Mouse (Mus musculus) embryonic facial prominence, embryonic 14.5 days (tissue): ENCODE data around the gene Abl1. TPM values are rescaled to one million over a fixed set of nuclear protein-coding genes. Genes with fewer than 3 reads are reported as not detected.
"Not testable (repeated sequence)": the region's sequence is repeated elsewhere in the genome, so short reads cannot be mapped to it uniquely, and the experiment has no call there.

Experiments used
- ATAC-seq: fragments of 200-750 bp; cut with Nextera tagmentation; 2 replicates; pipeline ENCODE4 v1.8.0; 2017; ENCODE audit warnings: low read depth, moderate number of reproducible peaks, moderate TSS enrichment
- DNase-seq: peaks from one replicate; pipeline ENCODE4 v3.0.0-alpha.2; 2015; ENCODE audit warnings: low spot score
- H3K27ac ChIP-seq: fragments of 300-500 bp; sonication (generic); replicated peaks from 2 replicates; pipeline ENCODE4 v1.5.1; 2014; ENCODE audit warnings: low read depth, mild to moderate bottlenecking, low read length, moderate library complexity
- H3K27me3 ChIP-seq: fragments of 300-500 bp; sonication (generic); replicated peaks from 2 replicates; pipeline ENCODE4 v1.6.1; 2014; ENCODE audit warnings: low read length; ENCODE audit not compliant: control insufficient read depth, insufficient read depth
- H3K36me3 ChIP-seq: fragments of 300-500 bp; sonication (generic); 2 replicates; pipeline ENCODE4 v1.6.1; 2014; ENCODE audit warnings: low read length, mixed read lengths; ENCODE audit not compliant: control insufficient read depth, insufficient read depth
- H3K4me1 ChIP-seq: fragments of 300-500 bp; sonication (generic); 2 replicates; pipeline ENCODE4 v1.6.1; 2014; ENCODE audit warnings: antibody characterized with exemption, low read length; ENCODE audit not compliant: control insufficient read depth, insufficient read depth
- H3K4me2 ChIP-seq: fragments of 300-500 bp; sonication (generic); 2 replicates; pipeline ENCODE4 v1.6.1; 2014; ENCODE audit warnings: low read depth, mild to moderate bottlenecking, low read length, moderate library complexity, mixed read lengths
- H3K4me3 ChIP-seq: fragments of 300-500 bp; sonication (generic); 2 replicates; pipeline ENCODE4 v1.5.1; 2014; ENCODE audit warnings: low read depth, mild to moderate bottlenecking, low read length
- H3K9ac ChIP-seq: fragments of 300-500 bp; sonication (generic); 2 replicates; pipeline ENCODE4 v1.6.1; 2014; ENCODE audit warnings: low read depth, mild to moderate bottlenecking, low read length, moderate library complexity, mixed read lengths
- H3K9me3 ChIP-seq: fragments of 300-500 bp; sonication (generic); 2 replicates; pipeline ENCODE4 v1.6.1; 2016; ENCODE audit warnings: low read length; ENCODE audit not compliant: control insufficient read depth
- WGBS: fragments of 180-500 bp; shearing (Covaris S2); extraction: QIAGEN DNeasy Blood & Tissue Kit; methylation state at CpG from one replicate; pipeline ENCODE4 v1.1.7; 2014; 5-methylcytosine and 5-hydroxymethylcytosine counted together
- polyA plus RNA-seq: library from polyadenylated mRNA; unstranded; fragments of >200 nt; fragmentation: Nextera tagmentation; extraction: Ambion mirVana; gene quantifications from 2 replicates; pipeline ENCODE4 v1.2.1, GENCODE M21; 2014

Abl1 gene
- polyA plus RNA-seq, 1 experiment from 2014 or later = 48.9 TPM

DNA sequence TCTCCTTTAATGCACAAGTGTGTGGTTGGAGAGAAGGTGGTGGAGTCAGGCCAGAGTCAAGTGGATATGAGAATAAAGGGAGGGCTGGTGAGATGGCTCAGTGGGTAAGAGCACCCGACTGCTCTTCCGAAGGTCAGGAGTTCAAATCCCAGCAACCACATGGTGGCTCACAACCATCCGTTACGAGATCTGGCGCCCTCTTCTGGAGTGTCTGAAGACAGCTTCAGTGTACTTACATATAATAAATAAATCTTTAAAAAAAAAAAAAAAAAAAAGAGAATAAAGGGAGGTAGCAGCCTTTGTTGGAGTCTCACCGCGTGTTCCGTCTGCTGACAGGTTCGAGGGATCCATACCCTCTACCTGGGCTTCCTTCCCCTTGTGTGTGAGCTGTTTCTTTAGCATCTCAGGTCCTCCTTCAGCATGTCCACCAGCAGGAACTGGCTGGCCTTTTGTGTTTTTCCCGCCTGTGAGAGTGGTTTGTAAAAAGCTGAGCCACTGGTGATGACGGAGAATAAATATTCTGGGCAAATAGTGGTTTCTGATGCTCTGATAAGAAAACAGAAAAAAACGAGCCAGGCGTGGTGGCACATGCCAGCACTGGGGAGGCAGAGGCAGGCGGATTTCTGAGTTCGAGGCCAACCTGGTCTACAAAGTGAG, 7.0 kb upstream of the Abl1 start:
- not testable (repeated sequence) for H3K9ac ChIP-seq, H3K4me2 ChIP-seq, H3K27me3 ChIP-seq, H3K4me3 ChIP-seq, H3K4me1 ChIP-seq, DNase-seq, ATAC-seq, H3K27ac ChIP-seq, H3K9me3 ChIP-seq
- 87% methylated on average over 15 of the region's 15 CpGs for WGBS
- peaks cover 47% of the 10 kb centered on the region for H3K36me3 ChIP-seq

DNA sequence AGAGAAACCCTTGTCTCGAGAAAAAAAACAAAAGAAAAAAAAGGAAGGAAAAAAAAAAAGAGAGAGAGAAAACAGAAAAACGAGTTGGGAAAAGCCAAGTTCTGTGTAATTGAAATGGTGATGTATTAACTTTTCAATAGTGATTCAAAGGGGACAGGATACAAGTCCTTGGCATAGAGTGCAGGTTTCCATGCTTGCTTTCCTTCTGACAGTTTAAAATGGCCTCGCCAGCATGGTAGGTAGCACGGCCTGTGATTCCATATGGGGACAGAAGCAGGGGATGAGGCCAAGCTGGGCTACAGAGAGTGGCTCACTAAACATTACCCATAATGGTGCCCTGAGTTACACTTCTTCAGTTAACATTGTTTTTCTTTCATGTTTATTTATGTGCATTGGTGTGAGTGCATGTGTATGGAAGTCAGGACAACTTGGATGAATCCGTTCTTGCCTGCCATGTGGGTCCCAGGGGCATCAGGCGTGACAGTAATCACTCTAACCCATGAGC, 6.4 kb upstream of the Abl1 start:
- no peak for ATAC-seq
- no peak overlapping the region for H3K9ac ChIP-seq
- H3K4me2 ChIP-seq = no peak overlapping the region
- DNase-seq = no peak
- H3K9me3 ChIP-seq = no peaks in the 10 kb centered on the region
- peaks cover 41% of the 10 kb centered on the region for H3K36me3 ChIP-seq
- H3K27me3 ChIP-seq = no peaks in the 10 kb centered on the region
- no peak overlapping the region for H3K4me3 ChIP-seq
- WGBS = 84% methylated on average over 6 of the region's 6 CpGs
- no peaks in the 10 kb centered on the region for H3K4me1 ChIP-seq
- no peak overlapping the region for H3K27ac ChIP-seq

DNA sequence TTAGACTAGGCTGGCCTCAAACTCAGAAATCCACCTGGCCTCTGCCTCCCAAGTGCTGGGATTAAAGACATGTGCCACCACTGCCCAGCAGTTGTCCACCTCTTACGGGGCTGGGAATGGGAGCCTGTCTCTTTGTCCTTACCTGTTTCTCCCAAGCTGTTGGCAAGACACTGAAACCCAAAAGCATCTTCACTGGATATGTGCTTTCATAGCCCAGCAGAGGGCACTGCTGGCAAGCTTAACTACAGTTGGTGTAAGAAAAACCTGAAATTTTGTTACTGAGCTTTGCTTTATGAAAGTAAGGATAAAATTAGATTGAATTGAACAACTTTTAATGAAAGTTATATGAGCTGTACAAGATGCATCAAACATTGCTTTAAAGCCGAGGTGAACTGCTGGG, 4.5 kb upstream of the Abl1 start:
- H3K4me3 ChIP-seq = no peak overlapping the region
- no peaks in the 10 kb centered on the region for H3K27me3 ChIP-seq
- no peak overlapping the region for H3K27ac ChIP-seq
- no peak overlapping the region for H3K9ac ChIP-seq
- H3K4me1 ChIP-seq = no peaks in the 10 kb centered on the region
- no peaks in the 10 kb centered on the region for H3K9me3 ChIP-seq
- H3K4me2 ChIP-seq = no peak overlapping the region
- DNase-seq = peak; percentile 84
- ATAC-seq = no peak
- peaks cover 23% of the 10 kb centered on the region for H3K36me3 ChIP-seq
- 29% methylated on average over 2 of the region's 2 CpGs for WGBS

DNA sequence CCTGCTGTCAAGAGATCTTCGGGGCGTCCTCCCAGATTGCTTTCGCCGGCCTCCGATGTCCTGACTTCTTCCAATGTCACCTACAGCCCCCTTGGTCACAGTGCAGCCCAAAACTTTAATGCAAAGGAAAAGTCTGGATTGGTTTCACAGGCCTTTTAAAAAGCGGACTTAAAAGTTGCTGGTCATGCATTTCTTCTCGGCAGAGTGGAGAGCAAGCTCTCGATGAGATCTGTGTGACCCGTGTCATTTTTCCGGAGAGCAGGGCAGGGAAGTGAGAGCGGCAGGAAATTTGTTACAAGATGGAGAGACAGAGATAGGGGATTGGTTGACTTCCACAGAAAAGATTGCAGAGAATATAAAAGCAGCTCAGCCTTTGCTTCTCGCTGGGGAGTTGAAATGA, 869 bp downstream of the Abl1 start:
- H3K9me3 ChIP-seq = no peaks in the 10 kb centered on the region
- H3K27me3 ChIP-seq = no peaks in the 10 kb centered on the region
- peak overlapping the region; percentile 92 for H3K27ac ChIP-seq
- WGBS = under 1% methylated on average over 12 of the region's 12 CpGs
- peaks cover 11% of the 10 kb centered on the region; the same call in 1 of the 2 replicates for H3K36me3 ChIP-seq
- ATAC-seq (no peak), DNase-seq (no peak)
- H3K4me3 ChIP-seq = peak overlapping the region; percentile 95
- peak overlapping the region; percentile 77 for H3K4me2 ChIP-seq
- peak overlapping the region; percentile 92 for H3K9ac ChIP-seq
- H3K4me1 ChIP-seq = peaks cover 11% of the 10 kb centered on the region

DNA sequence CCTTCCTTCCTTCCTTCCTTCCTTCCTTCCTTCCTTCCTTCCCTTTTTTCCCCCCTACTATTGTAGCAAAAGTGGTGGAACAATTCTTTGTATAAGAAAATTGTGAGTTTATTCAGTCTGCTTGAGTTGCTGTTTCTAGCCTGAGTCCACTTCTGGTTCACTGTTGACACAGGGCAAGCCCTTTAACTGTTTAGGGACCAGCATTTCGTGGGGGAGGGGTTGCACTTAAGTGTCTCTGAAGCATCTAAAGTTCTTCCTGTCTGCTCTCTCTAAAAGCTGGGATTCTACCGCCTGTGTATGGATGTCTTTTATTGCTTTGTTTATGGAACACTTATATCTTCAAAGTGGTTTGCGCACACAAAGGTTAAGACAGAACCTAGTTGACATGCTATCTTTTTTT, 1.9 kb downstream of the Abl1 start:
- no peak for ATAC-seq
- H3K4me1 ChIP-seq = peaks cover 11% of the 10 kb centered on the region
- 45% methylated on average over 3 of the region's 3 CpGs for WGBS
- H3K9me3 ChIP-seq = no peaks in the 10 kb centered on the region
- DNase-seq = no peak
- 0 out of 2 replicates have a peak overlapping the region, but pooled peaks have one; percentile 92 for H3K9ac ChIP-seq
- H3K27ac ChIP-seq = no peak overlapping the region
- peak overlapping the region; percentile 95 for H3K4me3 ChIP-seq
- H3K4me2 ChIP-seq = peak overlapping the region; percentile 77
- peaks cover 16% of the 10 kb centered on the region; the same call in 1 of the 2 replicates for H3K36me3 ChIP-seq
- no peaks in the 10 kb centered on the region for H3K27me3 ChIP-seq

DNA sequence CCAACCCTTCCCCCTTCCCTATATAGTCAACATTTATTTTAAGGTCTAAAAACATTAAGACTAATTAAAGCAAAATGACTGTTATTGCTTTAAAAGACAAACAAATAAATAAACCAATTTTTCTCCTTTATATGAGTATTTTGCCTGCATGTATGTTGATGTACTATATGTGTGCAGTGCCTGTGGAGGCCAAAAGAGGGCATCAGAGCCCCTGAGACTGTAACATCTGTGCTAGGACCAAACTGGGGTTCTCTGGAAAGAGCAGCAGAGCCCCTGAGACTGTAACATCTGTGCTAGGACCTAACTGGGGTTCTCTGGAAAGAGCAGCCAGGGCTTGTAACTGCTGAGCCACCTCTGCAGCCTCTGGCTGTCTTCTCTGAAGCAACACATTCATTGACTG, 10.0 kb downstream of the Abl1 start:
- ATAC-seq (no peak), DNase-seq (no peak)
- H3K27ac ChIP-seq = no peak overlapping the region
- no peaks in the 10 kb centered on the region for H3K27me3 ChIP-seq
- H3K36me3 ChIP-seq = peaks cover 38% of the 10 kb centered on the region
- H3K4me2 ChIP-seq = no peak overlapping the region
- no peak overlapping the region for H3K9ac ChIP-seq
- H3K4me1 ChIP-seq = no peaks in the 10 kb centered on the region
- H3K9me3 ChIP-seq = no peaks in the 10 kb centered on the region
- no peak overlapping the region for H3K4me3 ChIP-seq

DNA sequence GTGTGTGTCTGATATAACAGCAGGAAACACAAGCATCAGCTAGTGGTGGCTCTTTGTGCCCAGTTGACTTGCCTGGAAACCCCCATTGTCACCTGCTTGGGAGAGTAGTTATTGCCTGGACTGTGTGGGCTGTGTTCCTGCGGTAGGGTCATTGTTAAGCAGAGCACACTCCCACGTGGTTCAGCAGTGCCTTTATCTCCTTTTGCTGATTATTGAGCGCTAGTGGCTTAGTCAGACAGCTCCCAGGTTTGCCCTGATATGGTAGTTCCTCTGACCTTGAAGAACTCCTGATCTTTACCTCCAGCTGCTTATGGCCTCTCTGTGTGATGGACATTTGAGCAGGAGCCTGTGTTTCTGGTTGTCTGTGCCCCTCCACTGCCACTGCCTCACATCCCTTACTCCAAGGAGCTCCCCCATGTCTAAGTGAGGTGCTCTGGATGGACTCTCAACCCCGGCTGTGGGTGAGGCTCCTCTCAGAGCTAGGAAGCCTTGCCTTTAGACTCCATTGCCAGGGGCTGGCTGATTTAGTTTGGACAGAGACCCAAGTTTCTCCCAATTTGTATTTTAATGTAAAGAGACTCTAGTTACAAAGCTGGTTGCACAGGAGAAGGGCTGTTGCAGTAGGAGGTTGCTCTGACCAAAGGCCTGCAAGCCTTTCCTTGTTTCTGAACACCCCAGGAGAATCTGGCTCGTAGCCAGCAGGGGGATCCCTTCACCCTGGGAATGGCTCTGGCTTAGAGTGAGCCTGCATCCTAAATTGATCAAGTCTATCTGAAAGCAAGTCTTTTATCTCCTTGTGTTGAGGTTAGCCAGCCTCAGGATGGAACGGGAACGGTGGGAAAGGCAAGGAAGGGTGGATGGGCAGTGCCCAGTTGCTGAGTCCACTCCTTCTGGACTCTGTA, 12.6 kb downstream of the Abl1 start:
- Histone ChIP-seq H3K36me3 (peaks cover 29% of the 10 kb centered on the region), H3K4me1 (no peaks in the 10 kb centered on the region), H3K4me2 (no peak overlapping the region), H3K27ac (no peak overlapping the region), H3K27me3 (no peaks in the 10 kb centered on the region), H3K9ac (no peak overlapping the region), H3K9me3 (no peaks in the 10 kb centered on the region), H3K4me3 (no peak overlapping the region)
- WGBS = 60% methylated on average over 7 of the region's 7 CpGs
- DNase-seq (peak; percentile 36), ATAC-seq (no peak)

DNA sequence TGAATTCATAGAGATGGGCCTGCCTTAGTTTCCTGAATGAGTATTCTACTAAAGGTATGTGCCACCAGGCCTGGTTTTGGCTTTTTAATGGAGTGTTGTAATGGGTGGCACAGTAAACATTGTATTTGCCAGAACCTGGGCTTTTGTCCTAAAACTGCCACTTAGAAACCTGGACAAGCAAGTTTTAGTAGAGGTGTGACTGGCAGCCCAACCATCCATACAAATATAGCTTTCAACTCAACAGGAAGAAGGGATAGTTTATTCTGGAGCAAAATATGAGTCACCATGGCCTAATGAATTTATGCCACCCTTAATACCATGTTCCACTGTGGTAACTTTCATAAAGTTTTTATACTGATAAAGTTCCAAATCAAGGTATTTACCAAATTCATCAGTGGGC, 15.1 kb downstream of the Abl1 start:
- ATAC-seq = no peak
- DNase-seq = no peak
- H3K27ac ChIP-seq = no peak overlapping the region

More for the DNA sequence above, 15.1 kb downstream of the Abl1 start:
- H3K9me3 ChIP-seq = no peaks in the 10 kb centered on the region
- H3K4me3 ChIP-seq = no peak overlapping the region
- no peaks in the 10 kb centered on the region for H3K27me3 ChIP-seq
- H3K36me3 ChIP-seq = peaks cover 18% of the 10 kb centered on the region
- no peaks in the 10 kb centered on the region for H3K4me1 ChIP-seq
- H3K9ac ChIP-seq = no peak overlapping the region
- H3K4me2 ChIP-seq = no peak overlapping the region
